Mouse (Mus musculus): ENCODE measurements around the gene Gamt.

DNA sequence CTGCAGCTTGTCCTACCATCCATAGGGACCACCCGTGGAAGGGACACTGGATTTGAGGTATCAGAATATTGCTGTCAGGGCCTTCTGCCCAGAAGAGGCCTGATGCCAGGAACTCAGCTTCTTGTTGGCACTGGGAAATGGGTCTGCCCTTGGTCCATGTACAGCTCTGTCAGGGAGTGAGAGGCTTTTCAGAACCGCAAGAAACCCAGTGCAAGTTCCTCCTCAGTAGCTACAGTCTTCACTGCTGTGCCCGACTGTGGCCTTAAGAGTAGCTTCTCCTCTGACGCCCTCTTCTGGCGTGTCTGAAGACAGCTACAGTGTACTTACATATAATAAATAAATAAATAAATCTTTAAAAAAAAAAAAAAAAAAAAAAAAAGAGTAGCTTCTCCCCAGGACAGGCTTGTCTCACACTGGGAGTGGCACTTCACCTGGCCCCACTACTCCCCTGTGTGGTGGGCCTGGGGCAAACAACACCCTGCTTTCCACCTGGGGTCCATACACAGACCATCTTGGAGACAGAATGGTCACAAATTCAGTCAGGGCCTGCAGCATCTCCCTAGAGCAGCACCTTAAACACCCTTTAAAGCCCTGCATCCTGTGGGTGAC is 15.9 kb downstream of the Gamt start:
- no peak for TF ChIP-seq POLR2A (IDR thresholded peaks at IDR 0.05; ENCODE audit: insufficient read depth, low read depth, low read length)
- peak; percentile 52 for TF ChIP-seq CTCF (IDR thresholded peaks at IDR 0.05)
